Mouse (Mus musculus) forebrain, embryonic 13.5 days (tissue): ENCODE results near the gene Tmprss6. TPM values are rescaled to one million over a fixed set of nuclear protein-coding genes. Genes with fewer than 3 reads are reported as not detected.

ENCODE experiments used
- ATAC-seq: fragments of 200-750 bp; cut with Nextera tagmentation; 2 replicates; pipeline ENCODE4 v1.8.0; 2017
- H3K27ac ChIP-seq: fragments of 300-500 bp; sonication (generic); 2 replicates; pipeline ENCODE4 v1.5.1; 2015; ENCODE audit warnings: inconsistent platforms, mild to moderate bottlenecking, moderate library complexity
- H3K27me3 ChIP-seq: fragments of 300-500 bp; sonication (generic); 2 replicates; pipeline ENCODE4 v1.6.1; 2015; ENCODE audit warnings: mild to moderate bottlenecking, inconsistent platforms
- H3K36me3 ChIP-seq: fragments of 300-500 bp; sonication (generic); 2 replicates; pipeline ENCODE4 v1.6.1; 2015; ENCODE audit warnings: mild to moderate bottlenecking, inconsistent platforms; ENCODE audit not compliant: poor library complexity, severe bottlenecking
- H3K4me1 ChIP-seq: fragments of 300-500 bp; sonication (generic); 2 replicates; pipeline ENCODE4 v1.6.1; 2015; ENCODE audit warnings: inconsistent platforms
- H3K4me2 ChIP-seq: fragments of 300-500 bp; sonication (generic); 2 replicates; pipeline ENCODE4 v1.6.1; 2015; ENCODE audit warnings: inconsistent platforms, mild to moderate bottlenecking, moderate library complexity
- H3K4me3 ChIP-seq: fragments of 300-500 bp; sonication (generic); 2 replicates; pipeline ENCODE4 v1.5.1; 2015; ENCODE audit warnings: mild to moderate bottlenecking, inconsistent platforms
- H3K9ac ChIP-seq: fragments of 300-500 bp; sonication (generic); 2 replicates; pipeline ENCODE4 v1.6.1; 2015; ENCODE audit warnings: mild to moderate bottlenecking, inconsistent platforms
- H3K9me3 ChIP-seq: fragments of 300-500 bp; sonication (generic); replicated peaks from 2 replicates; pipeline ENCODE4 v1.6.1; 2016; ENCODE audit warnings: inconsistent platforms
- WGBS: fragments of 180-500 bp; shearing (Covaris S2); methylation state at CpG from one replicate; pipeline ENCODE4 v1.1.7; 2015; 5-methylcytosine and 5-hydroxymethylcytosine counted together
- polyA plus RNA-seq: library from polyadenylated mRNA; unstranded; fragments of >200 nt; fragmentation: Nextera tagmentation; extraction: Ambion mirVana; gene quantifications from 2 replicates; pipeline ENCODE4 v1.2.1, GENCODE M21; 2015

Gene Tmprss6
- polyA plus RNA-seq, 1 experiment from 2014 or later: not detected

DNA sequence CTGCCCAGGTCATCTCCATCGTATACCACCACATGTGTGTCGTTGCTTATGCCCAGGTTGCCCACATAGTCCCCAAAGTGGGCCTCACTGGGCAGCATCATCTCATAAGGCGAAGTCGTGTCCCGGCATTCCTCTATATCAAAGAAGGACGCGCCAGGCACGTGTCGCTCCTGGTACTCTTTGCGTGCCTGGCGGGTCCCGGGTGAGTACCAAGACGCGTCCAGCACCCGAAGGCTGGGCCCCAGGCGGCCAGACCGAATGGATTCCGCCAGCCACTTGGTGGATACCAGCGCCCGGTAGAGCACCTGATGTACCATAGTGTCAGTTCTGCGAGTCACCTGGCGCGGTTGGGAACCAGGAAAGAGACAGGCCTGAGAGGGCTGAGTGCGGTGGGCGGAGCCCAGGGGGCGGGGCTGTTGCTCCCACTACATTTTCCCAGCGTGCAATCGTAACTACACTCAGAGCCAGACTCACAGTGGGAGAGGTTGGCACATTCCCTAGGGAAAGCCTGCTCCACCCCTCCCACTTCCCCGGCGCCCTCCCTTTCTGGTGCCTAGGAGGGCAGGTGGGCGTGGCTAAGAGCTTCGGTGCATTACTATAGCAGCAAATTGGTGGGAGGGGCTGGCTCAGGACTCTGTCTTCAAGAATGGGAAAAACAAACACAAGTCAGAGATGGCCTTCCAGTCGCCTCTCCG is 62.8 kb downstream of the Tmprss6 start, which contains the start of gene Tst:
Gene Tst (minus strand): TSS at position 391 of the 695 bp plus-strand sequence.
- Histone ChIP-seq H3K4me2 (peak within 1 kb of the TSS; percentile 85), H3K4me1 (peaks cover 59% of the 10 kb centered on the region), H3K27ac (peak within 1 kb of the TSS; percentile 97), H3K4me3 (peak within 1 kb of the TSS; percentile 64), H3K27me3 (peaks cover 28% of the 10 kb centered on the region), H3K36me3 (no peaks in the 10 kb centered on the region), H3K9me3 (no peaks in the 10 kb centered on the region), H3K9ac (peak within 1 kb of the TSS; percentile 71)
- ATAC-seq: peak; percentile 73
- 1% methylated on average over 34 of the region's 34 CpGs for WGBS

DNA sequence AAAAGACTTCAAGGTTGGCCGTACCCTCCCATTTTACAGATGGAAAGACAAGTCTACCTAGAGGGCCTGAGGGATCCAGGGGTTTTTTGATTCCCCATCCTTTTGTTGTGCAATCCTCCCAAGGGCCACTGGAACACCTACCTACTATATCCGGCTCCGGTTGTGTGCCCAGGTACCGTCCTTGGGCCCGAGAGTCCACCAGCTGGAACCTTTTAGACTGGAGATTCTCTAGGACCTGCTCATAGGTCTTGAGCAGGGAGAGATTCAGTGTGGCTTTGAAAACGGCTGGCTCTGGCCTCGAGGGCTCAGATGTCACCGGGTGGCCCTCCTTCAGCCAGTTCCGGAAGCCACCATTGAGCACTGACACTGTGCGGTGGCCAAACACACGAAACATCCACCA is 63.3 kb downstream of the Tmprss6 start:
- Histone ChIP-seq H3K4me2 (peak overlapping the region; percentile 85), H3K27me3 (peaks cover 22% of the 10 kb centered on the region), H3K4me1 (peaks cover 54% of the 10 kb centered on the region), H3K4me3 (peak overlapping the region; percentile 64), H3K9ac (peak overlapping the region; percentile 71), H3K36me3 (no peaks in the 10 kb centered on the region), H3K9me3 (no peaks in the 10 kb centered on the region), H3K27ac (0 out of 2 replicates have a peak overlapping the region, but pooled peaks have one; percentile 97)
- no peak for ATAC-seq
- WGBS: 51% methylated on average over 11 of the region's 11 CpGs

DNA sequence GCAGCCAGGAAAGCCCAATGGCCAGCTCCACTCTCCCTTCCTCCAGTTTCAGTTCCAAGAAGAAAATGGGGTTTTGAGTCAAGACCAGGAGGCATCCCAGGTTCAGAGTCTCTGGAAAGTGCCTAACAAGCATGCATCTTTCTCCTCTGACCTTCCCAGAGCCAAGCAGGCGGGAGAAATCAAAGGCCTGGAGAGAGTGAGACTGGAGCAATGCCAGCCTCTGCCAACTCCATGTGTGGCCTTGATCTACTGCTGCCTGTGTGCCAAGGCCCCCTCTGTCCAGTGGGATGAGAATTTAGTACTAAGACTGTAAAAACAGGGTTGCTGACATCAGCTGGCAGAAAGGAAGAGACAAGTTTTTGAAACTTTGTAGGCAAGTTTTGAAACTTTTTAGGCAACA is 64.5 kb downstream of the Tmprss6 start:
- H3K27ac ChIP-seq: peak overlapping the region; percentile 44; the same call in 1 of the 2 replicates
- H3K4me1 ChIP-seq: peaks cover 45% of the 10 kb centered on the region
- WGBS: 32% methylated on average over 1 of the region's 1 CpGs
- H3K36me3 ChIP-seq: no peaks in the 10 kb centered on the region
- H3K27me3 ChIP-seq: peaks cover 10% of the 10 kb centered on the region
- H3K4me2 ChIP-seq: peak overlapping the region; percentile 32
- no peak overlapping the region for H3K4me3 ChIP-seq
- no peak for ATAC-seq
- H3K9me3 ChIP-seq: no peaks in the 10 kb centered on the region
- peak overlapping the region; percentile 9; the same call in 1 of the 2 replicates for H3K9ac ChIP-seq

DNA sequence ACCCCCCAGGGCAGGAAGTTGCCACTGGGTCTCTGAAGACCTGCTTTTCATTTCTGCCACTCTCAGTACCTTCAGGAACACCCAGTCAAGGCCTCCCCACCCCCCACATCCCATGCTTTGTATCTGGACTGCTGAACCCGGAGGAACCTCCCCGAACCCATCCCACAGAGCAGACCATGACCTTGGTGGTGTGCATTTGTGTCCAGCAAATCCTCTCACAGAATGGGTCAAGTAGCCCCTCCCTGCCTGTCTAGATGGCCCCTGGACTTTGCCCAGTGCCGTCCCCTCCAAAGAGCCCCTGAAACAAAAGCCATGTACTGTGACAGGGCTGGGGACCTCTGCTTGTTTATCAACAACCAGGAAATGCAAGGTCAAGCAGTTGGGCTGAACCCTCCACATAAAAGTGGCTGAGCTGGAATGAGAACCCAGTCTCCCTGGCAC is 65.1 kb downstream of the Tmprss6 start:
- Histone ChIP-seq H3K4me3 (no peak overlapping the region), H3K27me3 (peaks cover 5% of the 10 kb centered on the region), H3K4me1 (peaks cover 45% of the 10 kb centered on the region), H3K9ac (no peak overlapping the region), H3K9me3 (no peaks in the 10 kb centered on the region), H3K27ac (peak overlapping the region; percentile 44; the same call in 1 of the 2 replicates), H3K36me3 (no peaks in the 10 kb centered on the region), H3K4me2 (peak overlapping the region; percentile 32)
- WGBS: 64% methylated on average over 3 of the region's 3 CpGs
- no peak for ATAC-seq

DNA sequence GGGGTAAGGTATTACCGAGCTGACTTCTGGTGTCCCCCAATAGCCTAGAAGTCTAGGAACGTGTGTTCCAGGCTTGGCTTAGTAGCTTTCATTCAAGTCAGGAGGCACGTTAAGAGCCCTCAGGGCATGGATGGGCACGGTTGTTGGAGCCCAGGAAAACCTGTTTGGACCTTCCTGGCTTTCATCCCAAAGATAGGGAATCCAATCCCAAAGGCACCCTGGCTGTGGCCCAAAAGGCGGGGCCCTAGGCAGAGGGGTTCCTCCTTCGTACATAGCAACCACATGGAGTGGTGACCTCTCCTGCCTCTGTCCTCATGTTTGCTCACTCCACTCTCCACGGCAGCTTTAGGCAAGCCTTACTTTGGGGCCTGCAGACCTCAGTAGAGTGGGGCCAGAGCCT is 66.0 kb downstream of the Tmprss6 start:
- Histone ChIP-seq H3K9me3 (no peaks in the 10 kb centered on the region), H3K4me3 (no peak overlapping the region), H3K4me1 (peaks cover 39% of the 10 kb centered on the region), H3K36me3 (no peaks in the 10 kb centered on the region), H3K27ac (no peak overlapping the region), H3K27me3 (no peaks in the 10 kb centered on the region), H3K9ac (no peak overlapping the region), H3K4me2 (no peak overlapping the region)
- 80% methylated on average over 7 of the region's 7 CpGs for WGBS
- no peak for ATAC-seq

DNA sequence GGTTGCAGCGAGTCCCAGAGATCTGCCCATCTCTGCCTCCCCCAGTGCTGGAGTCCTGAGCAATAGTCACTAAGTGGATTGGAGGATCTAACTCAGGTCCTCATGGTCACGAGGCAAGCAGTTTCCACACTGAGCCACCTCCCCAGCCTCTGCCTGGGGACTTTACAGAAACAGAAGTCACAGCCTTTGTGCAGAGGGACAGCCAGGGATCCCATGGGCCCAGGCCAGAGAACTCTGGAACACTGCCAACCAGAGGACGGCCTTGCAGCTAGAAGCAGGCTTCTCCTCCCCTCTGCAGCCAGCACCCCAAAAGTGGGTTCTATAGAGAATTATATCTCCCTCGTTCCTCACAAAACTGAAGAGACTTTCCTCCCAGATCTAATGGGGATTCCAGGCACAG is 66.5 kb downstream of the Tmprss6 start:
- no peaks in the 10 kb centered on the region for H3K36me3 ChIP-seq
- no peak for ATAC-seq
- no peaks in the 10 kb centered on the region for H3K9me3 ChIP-seq
- no peaks in the 10 kb centered on the region for H3K27me3 ChIP-seq
- H3K4me2 ChIP-seq: no peak overlapping the region
- peaks cover 34% of the 10 kb centered on the region for H3K4me1 ChIP-seq
- no peak overlapping the region for H3K4me3 ChIP-seq
- no peak overlapping the region for H3K27ac ChIP-seq
- H3K9ac ChIP-seq: no peak overlapping the region
- WGBS: 67% methylated on average over 4 of the region's 4 CpGs

DNA sequence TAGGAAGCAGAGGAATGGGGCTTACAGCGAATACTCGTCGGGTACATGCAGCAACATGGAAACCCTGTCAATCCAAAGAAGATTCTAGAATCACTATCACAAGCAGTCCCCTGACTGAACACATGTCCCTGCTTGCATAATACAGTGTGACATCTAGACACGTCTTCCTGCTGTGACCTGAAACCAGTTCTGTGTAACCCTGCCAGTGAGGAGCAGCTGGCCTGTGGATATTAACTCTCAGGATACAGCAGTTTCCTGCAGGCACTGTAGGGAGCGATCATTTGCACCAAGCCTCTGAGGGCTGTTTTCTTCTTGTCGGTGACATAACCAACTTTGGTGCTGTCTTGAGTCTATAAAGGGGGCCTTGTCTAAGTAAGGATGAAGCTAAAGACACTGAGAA is 67.1 kb downstream of the Tmprss6 start:
- H3K4me1 ChIP-seq: peaks cover 33% of the 10 kb centered on the region
- no peak overlapping the region for H3K4me2 ChIP-seq
- H3K9me3 ChIP-seq: no peaks in the 10 kb centered on the region
- WGBS: 81% methylated on average over 6 of the region's 6 CpGs
- no peak overlapping the region for H3K27ac ChIP-seq
- H3K36me3 ChIP-seq: no peaks in the 10 kb centered on the region
- H3K9ac ChIP-seq: no peak overlapping the region
- no peaks in the 10 kb centered on the region for H3K27me3 ChIP-seq
- ATAC-seq: no peak
- H3K4me3 ChIP-seq: no peak overlapping the region

DNA sequence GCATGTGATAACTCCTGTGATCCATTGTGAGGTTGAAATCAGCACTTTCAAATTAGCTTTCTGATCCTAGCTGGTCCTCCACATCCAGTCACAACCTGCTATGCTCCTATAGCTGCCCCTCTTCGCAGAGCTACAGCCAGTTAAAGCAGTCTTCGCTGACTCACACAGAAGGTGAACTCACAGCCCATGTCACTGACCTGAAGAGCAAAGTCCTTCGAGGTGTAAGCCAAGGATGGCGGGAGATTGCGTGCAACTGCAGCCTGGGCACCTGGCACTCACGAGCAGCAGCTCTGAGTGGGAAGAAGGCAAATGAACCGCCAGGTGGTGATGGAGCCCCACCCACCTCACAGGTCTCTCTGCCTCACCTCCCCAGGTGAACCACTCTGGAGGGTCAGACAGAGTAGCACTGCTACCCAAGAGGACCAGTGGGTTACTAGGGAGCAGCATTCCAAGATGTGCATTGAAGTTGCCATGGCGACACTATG is 72.9 kb downstream of the Tmprss6 start, which contains the start of gene Tex33:
Gene Tex33 (minus strand): TSS at position 435 of the 485 bp plus-strand sequence.
- H3K27me3 ChIP-seq: no peaks in the 10 kb centered on the region
- no peak within 1 kb of the TSS for H3K27ac ChIP-seq
- H3K4me3 ChIP-seq: no peak within 1 kb of the TSS
- H3K9me3 ChIP-seq: no peaks in the 10 kb centered on the region
- ATAC-seq: no peak
- 0 out of 2 replicates have a peak, but pooled peaks cover 3% of the 10 kb centered on the region for H3K4me1 ChIP-seq
- H3K4me2 ChIP-seq: no peak within 1 kb of the TSS
- H3K9ac ChIP-seq: no peak within 1 kb of the TSS
- H3K36me3 ChIP-seq: no peaks in the 10 kb centered on the region
- WGBS: 84% methylated on average over 8 of the region's 8 CpGs

DNA sequence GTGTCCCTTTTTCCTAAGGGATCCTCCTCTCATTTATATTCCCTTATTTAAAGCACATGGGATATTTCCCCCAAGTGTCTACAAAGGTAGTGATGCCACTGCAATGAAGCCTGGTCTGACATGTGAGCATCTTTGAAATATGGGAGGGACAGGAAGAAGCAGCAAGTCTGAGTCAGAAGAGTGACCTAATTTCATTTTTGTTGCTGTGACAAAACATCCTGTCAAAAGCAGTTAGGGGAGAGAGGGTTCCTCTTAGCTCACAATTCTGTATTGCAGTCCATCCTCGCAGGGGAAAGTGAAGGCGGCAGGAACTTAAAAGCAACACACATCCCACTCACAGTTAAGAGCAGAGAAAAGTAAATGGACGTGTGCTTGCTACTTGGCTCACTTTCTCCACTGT is 77.6 kb downstream of the Tmprss6 start:
- Histone ChIP-seq H3K9ac (no peak overlapping the region), H3K27ac (no peak overlapping the region), H3K36me3 (no peaks in the 10 kb centered on the region), H3K4me2 (no peak overlapping the region), H3K4me1 (0 out of 2 replicates have a peak, but pooled peaks cover 2% of the 10 kb centered on the region), H3K4me3 (no peak overlapping the region), H3K9me3 (no peaks in the 10 kb centered on the region), H3K27me3 (no peaks in the 10 kb centered on the region)
- 79% methylated on average over 3 of the region's 3 CpGs for WGBS
- no peak for ATAC-seq

Other genes starting within 250 kb of the Tmprss6 start
- gene Ncf4, start 223.8 kb downstream of the Tmprss6 start, polyA plus RNA-seq: 0.68 and 1.0 TPM in 2 replicates
- gene Csf2rb2, start 162.9 kb downstream of the Tmprss6 start, polyA plus RNA-seq: 0.10 TPM in 1 of 2 replicates, not detected in the other
- gene Csf2rb, start 142.9 kb downstream of the Tmprss6 start, polyA plus RNA-seq: 0.40 and 0.43 TPM in 2 replicates
- not detected in 2 replicates for gene Tex33, start 72.7 kb downstream of the Tmprss6 start, polyA plus RNA-seq
- 12.0 and 15.9 TPM in 2 replicates for gene Tst, start 62.7 kb downstream of the Tmprss6 start, polyA plus RNA-seq
- 2.3 and 3.0 TPM in 2 replicates for gene Mpst, start 62.2 kb downstream of the Tmprss6 start, polyA plus RNA-seq
- 84.6 and 104 TPM in 2 replicates for gene Kctd17, start 40.1 kb downstream of the Tmprss6 start, polyA plus RNA-seq
- gene Il2rb, start 26.6 kb upstream of the Tmprss6 start, polyA plus RNA-seq: not detected in 2 replicates
- gene C1qtnf6, start 62.8 kb upstream of the Tmprss6 start, polyA plus RNA-seq: 4.1 and 5.8 TPM in 2 replicates
- gene Sstr3, start 76.1 kb upstream of the Tmprss6 start, polyA plus RNA-seq: 0.96 and 1.4 TPM in 2 replicates
- 2.9 and 3.4 TPM in 2 replicates for gene Rac2, start 104.1 kb upstream of the Tmprss6 start, polyA plus RNA-seq
- gene Cyth4, start 128.4 kb upstream of the Tmprss6 start, polyA plus RNA-seq: 3.1 and 3.4 TPM in 2 replicates